Mouse (Mus musculus) activated CD4-positive, CD25-positive, alpha-beta regulatory T cell, adult 4 months (primary cell): ENCODE results near the gene Prpf4. TPM values are rescaled to one million over a fixed set of nuclear protein-coding genes. Genes with fewer than 3 reads are reported as not detected.

Experiments used
- ATAC-seq: one replicate; pipeline ENCODE4 v1.8.0; 2017
- polyA plus RNA-seq, 2 experiments: library from polyadenylated mRNA; unstranded; fragments of 100-300 nt; shearing (Covaris generic); gene quantifications; one replicate each; pipeline ENCODE4 v1.2.1; 2017

The Prpf4 gene
- polyA plus RNA-seq, 2 experiments from 2014 or later, result 16.4 to 17.5 TPM

GRCm38 (mm10) chr4:62389592-62390512 lies 18.7 kb upstream of the Prpf4 start:
- no peak for ATAC-seq

GRCm38 (mm10) chr4:62391892-62392291 lies 16.7 kb upstream of the Prpf4 start:
- ATAC-seq, result no peak

GRCm38 (mm10) chr4:62393459-62393858 lies 15.1 kb upstream of the Prpf4 start:
- ATAC-seq, result no peak

- ATAC-seq, result no peak
Observed at GRCm38 (mm10) chr4:62395806-62396205, 12.8 kb upstream of the Prpf4 start.

- no peak for ATAC-seq
Observed at GRCm38 (mm10) chr4:62397616-62398365, 10.8 kb upstream of the Prpf4 start.

GRCm38 (mm10) chr4:62398956-62399355 lies 9.6 kb upstream of the Prpf4 start:
- no peak for ATAC-seq

GRCm38 (mm10) chr4:62406133-62406532 lies 2.5 kb upstream of the Prpf4 start:
- no peak for ATAC-seq

GRCm38 (mm10) chr4:62407730-62408582 lies 641 bp upstream of the Prpf4 start:
- ATAC-seq, result peak; percentile 21

- ATAC-seq, result no peak
Observed at GRCm38 (mm10) chr4:62409615-62410014, 1.0 kb downstream of the Prpf4 start.

GRCm38 (mm10) chr4:62410325-62410724 lies 1.7 kb downstream of the Prpf4 start:
- ATAC-seq, result no peak

GRCm38 (mm10) chr4:62411606-62412005 lies 3.0 kb downstream of the Prpf4 start:
- ATAC-seq, result no peak

GRCm38 (mm10) chr4:62418448-62418847 lies 9.9 kb downstream of the Prpf4 start:
- no peak for ATAC-seq

- no peak for ATAC-seq
Observed at GRCm38 (mm10) chr4:62419091-62419490, 10.5 kb downstream of the Prpf4 start.

GRCm38 (mm10) chr4:62425891-62426290 lies 17.3 kb downstream of the Prpf4 start:
- no peak for ATAC-seq

GRCm38 (mm10) chr4:62427978-62428758 lies 19.6 kb downstream of the Prpf4 start:
- ATAC-seq, result no peak

GRCm38 (mm10) chr4:62429616-62430015 lies 21.0 kb downstream of the Prpf4 start:
- no peak for ATAC-seq

GRCm38 (mm10) chr4:62430678-62431077 lies 22.1 kb downstream of the Prpf4 start:
- no peak for ATAC-seq

GRCm38 (mm10) chr4:62431522-62431921 lies 22.9 kb downstream of the Prpf4 start:
- no peak for ATAC-seq

GRCm38 (mm10) chr4:62433939-62434870 lies 25.6 kb downstream of the Prpf4 start:
- no peak for ATAC-seq

- no peak for ATAC-seq
Observed at GRCm38 (mm10) chr4:62435081-62435480, 26.5 kb downstream of the Prpf4 start, which contains the start of gene Rnf183. Gene Rnf183, minus strand, starts transcription at chr4:62435252.
